Comparison of ENCODE assay signal across 22 mouse cellular contexts in the genomic region with DNA sequence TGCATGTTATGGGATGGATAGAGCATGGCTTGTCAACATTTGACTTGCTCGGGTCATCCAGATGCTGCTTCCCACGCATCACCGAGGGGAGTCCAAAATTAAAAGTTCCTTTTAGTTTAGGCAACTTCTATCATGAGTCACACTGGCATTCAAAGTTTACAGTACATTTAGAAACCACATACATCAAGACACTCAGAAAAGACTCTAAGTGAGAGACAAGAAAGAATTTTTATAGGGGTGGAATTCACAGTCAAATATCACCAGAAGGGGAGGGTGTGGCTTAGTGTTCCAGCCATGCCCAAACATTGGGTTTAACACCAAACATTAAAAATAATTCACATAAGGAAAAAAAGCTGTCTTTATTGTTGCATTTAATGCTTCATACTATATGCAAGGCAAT. TPM values are rescaled to one million over a fixed set of nuclear protein-coding genes. Genes with fewer than 3 reads are reported as not detected.
DNase-seq lines count a peak whose midpoint lies in the region; TF ChIP-seq lines count a peak whose summit lies in the region.
"Had no signal": no experiment of that assay in that cellular context is flagged by ENCODE, and none has a peak within 500 bp of the region (broad histone marks: within the 10 kb centered on the region; RNA-seq: fewer than 3 reads in every experiment).

No protein-coding gene starts in this region.

- H3ac ChIP-seq in myocyte (ENCODE audit: control insufficient read depth, insufficient read length), result no peak overlapping the region

- DNase-seq in layer of hippocampus, adult 2 months (ENCODE audit: low spot score in 2 of 2), result no peak
- DNase-seq in layer of hippocampus, postnatal 25 days (ENCODE audit: extremely low spot score in 1 of 2, low spot score in 1 of 2), result no peak
- peak; percentile 33 for DNase-seq in right cerebral cortex, adult 18-20 months
- no peak for DNase-seq in right cerebral cortex, postnatal 4 days
- DNase-seq in heart, adult 2 months, result no peak
- DNase-seq: adrenal gland, adult 8-10 months; adrenal gland, postnatal 25 days; cerebellum, adult 18-20 months; cerebellum, adult 9-10 months; cerebellum, postnatal 14 days; gastrocnemius, adult 2 months; gastrocnemius, postnatal 14 days; heart, adult 11 months; heart, postnatal 10 days; heart, postnatal 36 days had no signal

- TF ChIP-seq CTCF in layer of hippocampus, adult 2 months (conservative IDR thresholded peaks at IDR 0.05), result no peak
- TF ChIP-seq CTCF in heart, adult 2 months (IDR thresholded peaks at IDR 0.05), result no peak

- peak overlapping the region; percentile 31 for H3K4me2 ChIP-seq in myocyte (ENCODE audit: low read depth)
- H3K4me2 ChIP-seq: forebrain, embryonic 13.5 days; heart, embryonic 12.5 days; heart, embryonic 15.5 days; hindbrain, embryonic 13.5 days had no signal

- TF ChIP-seq POLR2A in myocyte (IDR thresholded peaks at IDR 0.05; ENCODE audit: insufficient read length, low read depth), result no peak
- no peak for TF ChIP-seq POLR2A in heart, adult 2 months (IDR thresholded peaks at IDR 0.05; ENCODE audit: insufficient read depth, low read depth, low read length)

- H3K4me3 ChIP-seq in layer of hippocampus, adult 2 months, result no peak overlapping the region
- no peak overlapping the region for H3K4me3 ChIP-seq in myocyte
- H3K4me3 ChIP-seq in heart, adult 2 months, result no peak overlapping the region
- H3K4me3 ChIP-seq: forebrain, embryonic 10.5 days; forebrain, embryonic 13.5 days; gastrocnemius, adult 2 months; heart, embryonic 12.5 days; heart, embryonic 15.5 days; hindbrain, embryonic 10.5 days; hindbrain, embryonic 13.5 days had no signal

- intact Hi-C loops in heart, adult 2 months (cut with DNase I), result no loop called here

- no peaks in the 10 kb centered on the region; the same call in 1 of the 2 replicates for H3K4me1 ChIP-seq in heart, adult 2 months (ENCODE audit: control insufficient read depth, insufficient read depth, low read length)
- H3K4me1 ChIP-seq: forebrain, embryonic 10.5 days; forebrain, embryonic 13.5 days; heart, embryonic 12.5 days; hindbrain, embryonic 10.5 days had no signal

- no peaks in the 10 kb centered on the region for H3K27me3 ChIP-seq in myocyte (ENCODE audit: control insufficient read depth, insufficient read depth, insufficient read length)
- H3K27me3 ChIP-seq in heart, adult 2 months (ENCODE audit: control insufficient read depth, insufficient read depth, low read length), result no peaks in the 10 kb centered on the region
- H3K27me3 ChIP-seq: forebrain, embryonic 13.5 days; heart, embryonic 12.5 days; heart, embryonic 15.5 days; hindbrain, embryonic 13.5 days had no signal

- TF ChIP-seq EP300 in heart, adult 2 months (IDR thresholded peaks at IDR 0.05; ENCODE audit: insufficient read depth, low read depth, low read length), result no peak

- 0 out of 2 replicates have a peak overlapping the region, but pooled peaks have one; percentile 28 for H3K27ac ChIP-seq in layer of hippocampus, adult 2 months
- H3K27ac ChIP-seq in heart, adult 2 months, result no peak overlapping the region
- H3K27ac ChIP-seq: forebrain, embryonic 10.5 days; forebrain, embryonic 13.5 days; gastrocnemius, adult 2 months; heart, embryonic 15.5 days; hindbrain, embryonic 10.5 days; hindbrain, embryonic 13.5 days had no signal

- no peak overlapping the region for H3K9ac ChIP-seq in heart, adult 2 months (ENCODE audit: low read depth, low read length)
- H3K9ac ChIP-seq: forebrain, embryonic 13.5 days; heart, embryonic 12.5 days; heart, embryonic 15.5 days; hindbrain, embryonic 13.5 days had no signal

- 77% methylated on average over 3 of the region's 3 CpGs for WGBS in heart, adult 2 months

- H3K79me2 ChIP-seq in myocyte (ENCODE audit: control insufficient read depth, insufficient read depth), result no peaks in the 10 kb centered on the region
- H3K79me2 ChIP-seq in heart, adult 2 months (replicated peaks; ENCODE audit: control insufficient read depth, insufficient read depth, low read length), result no peaks in the 10 kb centered on the region

- no peaks in the 10 kb centered on the region for H3K36me3 ChIP-seq in myocyte (ENCODE audit: control insufficient read depth, insufficient read depth)
- no peaks in the 10 kb centered on the region for H3K36me3 ChIP-seq in heart, adult 2 months (ENCODE audit: control insufficient read depth, insufficient read depth, low read length)
- H3K36me3 ChIP-seq: forebrain, embryonic 10.5 days; heart, embryonic 12.5 days; heart, embryonic 15.5 days; hindbrain, embryonic 10.5 days; hindbrain, embryonic 13.5 days had no signal

TF ChIP-seq in myocyte, 11 proteins besides CTCF, POLR2A, EP300 and RAD21:
- TF ChIP-seq CEBPB (IDR thresholded peaks at IDR 0.05; ENCODE audit: insufficient read depth, poor library complexity, severe bottlenecking) (no peak), SRF (IDR thresholded peaks at IDR 0.05; ENCODE audit: control insufficient read depth, insufficient read length, low read depth) (no peak), USF1 (IDR thresholded peaks at IDR 0.05; ENCODE audit: low read depth) (no peak), MYOD1 (IDR thresholded peaks at IDR 0.05; ENCODE audit: control insufficient read depth in 1 of 3, insufficient read length in 2 of 3, low read depth in 2 of 3) (no peak), POLR2AphosphoS2 (IDR thresholded peaks at IDR 0.05; ENCODE audit: insufficient read length, low read depth) (no peak), MAX (IDR thresholded peaks at IDR 0.05; ENCODE audit: low read depth) (no peak), MYOG (IDR thresholded peaks at IDR 0.05; ENCODE audit: control insufficient read depth in 1 of 3, insufficient read depth in 1 of 3, insufficient read length in 2 of 3, low read depth in 2 of 3) (no peak), TCF12 (IDR thresholded peaks at IDR 0.05; ENCODE audit: insufficient read depth, poor library complexity, severe bottlenecking) (no peak)
TF ChIP-seq in myocyte: peak in this region for 0.

RNA-seq across cellular contexts. Expression of a gene that starts 57.4 kb away (rescaled TPM):
- total RNA-seq in layer of hippocampus, adult 2 months (2021), result 10 to 100 TPM; 77.6 to 79.2 TPM
- total RNA-seq in layer of hippocampus, postnatal 25 days (2021), result 100 to 1,000 TPM in 1 of 2 experiments, 10 to 100 TPM in 1; 97.2 to 113 TPM
- 2.9 TPM for polyA plus RNA-seq in myocyte (2012; fragmentation: generic; extraction: Trizol)
- 1 to 10 TPM; 2.0 to 3.6 TPM for total RNA-seq in heart, adult 2 months (2021)
- polyA plus RNA-seq in heart, adult 2 months (2012; rRNA removed), result 1.1 and 2.5 TPM in 2 replicates

Comparison
In these comparisons a context has a peak if more than half of its experiments do, and no peak if none do; other contexts are left out.
1. RNA of a gene that starts 57.4 kb away (total RNA-seq): 97.2 to 113 TPM in layer of hippocampus, postnatal 25 days and 77.6 to 79.2 TPM in layer of hippocampus, adult 2 months; 2.0 to 3.6 TPM in heart, adult 2 months; every median in the first group is over 10 times any median in the second.